Mouse (Mus musculus) megakaryocyte-erythroid progenitor cell, adult 5-6 weeks (primary cell): ENCODE data around the gene Tbccd1. TPM values are rescaled to one million over a fixed set of nuclear protein-coding genes. Genes with fewer than 3 reads are reported as not detected.
"Not testable (repeated sequence)": the region's sequence is repeated elsewhere in the genome, so short reads cannot be mapped to it uniquely, and the experiment has no call there.

Source experiments
- ATAC-seq: replicated peaks from 2 replicates; pipeline ENCODE4 v1.8.0; 2016; ENCODE audit warnings: mild to moderate bottlenecking, inconsistent platforms; ENCODE audit not compliant: severe bottlenecking, poor library complexity, low FRiP score, low TSS enrichment
- total RNA-seq, 2 experiments: library from RNA; stranded (forward) in 1 of 2; stranded (reverse) in 1 of 2; fragments of 200-1000, 215-1000 nt in 1 of 2; fragments of >200 nt in 1 of 2; fragmentation: Nextera tagmentation in 1 of 2; gene quantifications; 2 replicates each; pipeline ENCODE4 v1.2.3; 2014 to 2017

The Tbccd1 gene
- total RNA-seq, 2 experiments from 2014 or later, result 52.5 to 72.6 TPM

- no peak for ATAC-seq
These were observed 58.9 kb downstream of the Tbccd1 start for GRCm38 (mm10) chr16:22798520-22798919.

- no peak for ATAC-seq
These were observed 59.9 kb downstream of the Tbccd1 start for GRCm38 (mm10) chr16:22797521-22797920.

GRCm38 (mm10) chr16:22795497-22795896 lies 62.0 kb downstream of the Tbccd1 start:
- ATAC-seq, result no peak

GRCm38 (mm10) chr16:22791235-22791634 lies 66.2 kb downstream of the Tbccd1 start:
- no peak for ATAC-seq

GRCm38 (mm10) chr16:22789908-22790367 lies 67.5 kb downstream of the Tbccd1 start:
- no peak for ATAC-seq

- ATAC-seq, result no peak
These were observed 74.8 kb downstream of the Tbccd1 start for GRCm38 (mm10) chr16:22782686-22783085.

GRCm38 (mm10) chr16:22779228-22779835 lies 78.1 kb downstream of the Tbccd1 start:
- no peak for ATAC-seq

GRCm38 (mm10) chr16:22778296-22778695 lies 79.2 kb downstream of the Tbccd1 start:
- not testable (repeated sequence) for ATAC-seq

- no peak for ATAC-seq
These were observed 81.9 kb downstream of the Tbccd1 start for GRCm38 (mm10) chr16:22775471-22775985.

GRCm38 (mm10) chr16:22768661-22769060 lies 88.8 kb downstream of the Tbccd1 start:
- ATAC-seq, result no peak

- ATAC-seq, result no peak
These were observed 90.1 kb downstream of the Tbccd1 start for GRCm38 (mm10) chr16:22767405-22767804.

GRCm38 (mm10) chr16:22766738-22767211 lies 90.7 kb downstream of the Tbccd1 start:
- ATAC-seq, result no peak

- ATAC-seq, result no peak
These were observed 91.9 kb downstream of the Tbccd1 start for GRCm38 (mm10) chr16:22765531-22765930.

Other genes starting within 250 kb of the Tbccd1 start
- gene Dgkg, start 200.4 kb downstream of the Tbccd1 start, total RNA-seq (2014; fragmentation: Nextera tagmentation), result 0.66 and 1.2 TPM in 2 replicates
- 0.38 and 1.1 TPM in 2 replicates for gene Dgkg, start 200.4 kb downstream of the Tbccd1 start, total RNA-seq (2017)
- not detected in 2 replicates for gene Crygs, start 46.1 kb downstream of the Tbccd1 start, total RNA-seq (2014; fragmentation: Nextera tagmentation)
- gene Crygs, start 46.1 kb downstream of the Tbccd1 start, total RNA-seq (2017), result not detected in 2 replicates
- 43.2 and 49.9 TPM in 2 replicates for gene Dnajb11, start 176 bp upstream of the Tbccd1 start, total RNA-seq (2014; fragmentation: Nextera tagmentation)
- gene Dnajb11, start 176 bp upstream of the Tbccd1 start, total RNA-seq (2017), result 90.1 and 101 TPM in 2 replicates
- not detected in 2 replicates for gene Ahsg, start 33.6 kb upstream of the Tbccd1 start, total RNA-seq (2014; fragmentation: Nextera tagmentation)
- gene Ahsg, start 33.6 kb upstream of the Tbccd1 start, total RNA-seq (2017), result not detected in 2 replicates
- not detected in 2 replicates for gene Fetub, start 60.7 kb upstream of the Tbccd1 start, total RNA-seq (2014; fragmentation: Nextera tagmentation)
- not detected in 2 replicates for gene Fetub, start 60.7 kb upstream of the Tbccd1 start, total RNA-seq (2017)
- gene Hrg, start 93.4 kb upstream of the Tbccd1 start, total RNA-seq (2014; fragmentation: Nextera tagmentation), result not detected in 2 replicates
- not detected in 2 replicates for gene Hrg, start 93.4 kb upstream of the Tbccd1 start, total RNA-seq (2017)
- not detected in 2 replicates for gene Kng2, start 171.8 kb upstream of the Tbccd1 start, total RNA-seq (2014; fragmentation: Nextera tagmentation)
- not detected in 2 replicates for gene Kng2, start 171.8 kb upstream of the Tbccd1 start, total RNA-seq (2017)
- not detected in 2 replicates for gene Kng1, start 200.2 kb upstream of the Tbccd1 start, total RNA-seq (2014; fragmentation: Nextera tagmentation)
- not detected in 2 replicates for gene Kng1, start 200.2 kb upstream of the Tbccd1 start, total RNA-seq (2017)
- 524 and 587 TPM in 2 replicates for gene Eif4a2, start 249.8 kb upstream of the Tbccd1 start, total RNA-seq (2014; fragmentation: Nextera tagmentation)
- 925 and 1,082 TPM in 2 replicates for gene Eif4a2, start 249.8 kb upstream of the Tbccd1 start, total RNA-seq (2017)